Mouse (Mus musculus): ENCODE data around the gene Heatr9. TPM values are rescaled to one million over a fixed set of nuclear protein-coding genes. Genes with fewer than 3 reads are reported as not detected.

Heatr9 gene
- not detected in 2 replicates for polyA plus RNA-seq (2014; fragmentation: Nextera tagmentation; extraction: Ambion mirVana)

DNA sequence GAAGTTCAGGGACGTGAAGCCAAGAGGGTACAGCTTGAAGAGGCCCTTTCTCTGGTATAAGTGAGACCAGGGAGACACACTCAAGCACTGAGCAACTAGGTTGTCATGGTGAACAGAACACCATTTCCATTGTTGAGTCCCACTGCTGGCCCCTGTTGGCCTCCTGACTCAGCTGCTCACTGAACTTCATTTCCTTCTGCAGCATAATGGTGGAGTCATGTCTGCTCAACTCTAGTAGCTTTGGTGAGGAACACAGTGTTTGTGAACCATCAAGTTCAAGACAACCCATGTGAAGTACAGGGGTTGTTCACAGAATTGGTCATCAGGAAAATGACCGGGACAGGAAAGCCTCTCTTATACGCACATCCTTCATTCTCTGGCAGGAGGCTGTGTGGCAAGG is at the start of gene Heatr9:
Gene Heatr9, minus strand, starts transcription at position 101 of the 400 bp plus-strand sequence.
- Histone ChIP-seq H3K27me3 (ENCODE audit: control insufficient read depth, insufficient read depth, low read length) (no peaks in the 10 kb centered on the region), H3K9me3 (ENCODE audit: control insufficient read depth, low read length) (no peaks in the 10 kb centered on the region), H3K4me3 (ENCODE audit: low read depth, low read length) (no peak within 1 kb of the TSS), H3K9ac (ENCODE audit: low read length) (no peak within 1 kb of the TSS), H3K4me1 (ENCODE audit: control insufficient read depth, insufficient read depth, low read length) (no peaks in the 10 kb centered on the region), H3K36me3 (ENCODE audit: control insufficient read depth, insufficient read depth, low read length) (no peaks in the 10 kb centered on the region), H3K27ac (ENCODE audit: low read depth, low read length) (no peak within 1 kb of the TSS), H3K4me2 (ENCODE audit: low read depth) (no peak within 1 kb of the TSS)
- 93% methylated on average over 3 of the region's 3 CpGs for WGBS
- ATAC-seq (ENCODE audit: insufficient read depth, low FRiP score, low TSS enrichment) (no peak), DNase-seq (ENCODE audit: low spot score) (no peak)

- Histone ChIP-seq H3K9ac (ENCODE audit: low read length) (no peak overlapping the region), H3K27me3 (ENCODE audit: control insufficient read depth, insufficient read depth, low read length) (no peaks in the 10 kb centered on the region), H3K4me3 (ENCODE audit: low read depth, low read length) (no peak overlapping the region), H3K27ac (ENCODE audit: low read depth, low read length) (no peak overlapping the region), H3K36me3 (ENCODE audit: control insufficient read depth, insufficient read depth, low read length) (no peaks in the 10 kb centered on the region), H3K9me3 (ENCODE audit: control insufficient read depth, low read length) (no peaks in the 10 kb centered on the region), H3K4me1 (ENCODE audit: control insufficient read depth, insufficient read depth, low read length) (no peaks in the 10 kb centered on the region), H3K4me2 (ENCODE audit: low read depth) (no peak overlapping the region)
- DNase-seq (ENCODE audit: low spot score) (no peak), ATAC-seq (ENCODE audit: insufficient read depth, low FRiP score, low TSS enrichment) (no peak)
- 89% methylated on average over 2 of the region's 2 CpGs for WGBS
Observed at GRCm38 (mm10) chr11:83570189-83570588, 48.2 kb upstream of the Heatr9 start.

DNA sequence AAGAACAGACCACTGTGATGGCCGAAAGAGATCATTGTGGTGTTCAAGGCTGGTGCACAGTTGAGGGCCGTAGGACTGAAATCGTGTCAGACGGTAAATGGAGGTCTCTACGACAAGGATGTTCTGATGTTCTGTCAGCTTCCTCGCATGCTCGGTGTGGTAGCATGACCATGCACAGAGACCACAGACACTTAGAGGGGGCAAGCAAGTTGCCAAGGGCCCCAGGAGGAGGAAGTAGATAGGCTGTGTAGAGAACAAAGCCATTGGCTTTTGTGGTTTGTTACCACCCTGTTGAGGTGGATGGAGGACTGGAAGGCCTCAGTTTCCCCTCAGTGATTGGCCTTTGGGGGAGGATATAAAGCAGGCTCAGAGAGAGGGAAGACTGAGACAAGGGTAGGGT is 47.3 kb upstream of the Heatr9 start:
- WGBS, result 93% methylated on average over 7 of the region's 7 CpGs
- H3K9me3 ChIP-seq (ENCODE audit: control insufficient read depth, low read length), result no peaks in the 10 kb centered on the region
- H3K4me3 ChIP-seq (ENCODE audit: low read depth, low read length), result no peak overlapping the region
- H3K4me2 ChIP-seq (ENCODE audit: low read depth), result no peak overlapping the region
- no peak overlapping the region for H3K27ac ChIP-seq (ENCODE audit: low read depth, low read length)
- ATAC-seq (ENCODE audit: insufficient read depth, low FRiP score, low TSS enrichment), result no peak
- no peaks in the 10 kb centered on the region for H3K27me3 ChIP-seq (ENCODE audit: control insufficient read depth, insufficient read depth, low read length)
- DNase-seq (ENCODE audit: low spot score), result no peak
- H3K36me3 ChIP-seq (ENCODE audit: control insufficient read depth, insufficient read depth, low read length), result no peaks in the 10 kb centered on the region
- H3K4me1 ChIP-seq (ENCODE audit: control insufficient read depth, insufficient read depth, low read length), result no peaks in the 10 kb centered on the region
- H3K9ac ChIP-seq (ENCODE audit: low read length), result no peak overlapping the region

DNA sequence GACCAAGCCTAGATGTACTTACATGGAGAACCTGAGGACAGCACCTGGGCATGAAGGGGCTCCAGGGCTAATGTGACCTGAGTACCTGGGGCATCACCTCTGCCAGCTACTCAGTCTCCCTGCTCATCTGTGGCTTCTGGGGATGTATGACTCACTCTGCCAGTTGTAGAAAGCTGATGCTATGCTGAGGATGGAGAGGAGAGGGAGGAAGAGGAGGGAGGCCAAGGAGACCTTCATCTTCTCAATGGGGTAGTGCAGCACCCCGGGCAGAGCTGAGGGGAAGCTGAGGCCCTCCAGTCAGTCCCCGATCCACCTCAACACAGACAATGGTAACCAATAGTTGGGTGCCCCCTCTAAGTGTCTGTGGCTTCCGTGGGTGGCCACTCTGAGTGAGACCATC is 46.8 kb upstream of the Heatr9 start:
- no peaks in the 10 kb centered on the region for H3K9me3 ChIP-seq (ENCODE audit: control insufficient read depth, low read length)
- DNase-seq (ENCODE audit: low spot score) (no peak), ATAC-seq (ENCODE audit: insufficient read depth, low FRiP score, low TSS enrichment) (no peak)
- no peaks in the 10 kb centered on the region for H3K27me3 ChIP-seq (ENCODE audit: control insufficient read depth, insufficient read depth, low read length)
- no peaks in the 10 kb centered on the region for H3K36me3 ChIP-seq (ENCODE audit: control insufficient read depth, insufficient read depth, low read length)
- H3K27ac ChIP-seq (ENCODE audit: low read depth, low read length), result no peak overlapping the region
- WGBS, result 89% methylated on average over 3 of the region's 3 CpGs
- no peaks in the 10 kb centered on the region for H3K4me1 ChIP-seq (ENCODE audit: control insufficient read depth, insufficient read depth, low read length)
- H3K4me3 ChIP-seq (ENCODE audit: low read depth, low read length), result no peak overlapping the region
- no peak overlapping the region for H3K9ac ChIP-seq (ENCODE audit: low read length)
- no peak overlapping the region for H3K4me2 ChIP-seq (ENCODE audit: low read depth)

- no peak overlapping the region for H3K9ac ChIP-seq (ENCODE audit: low read length)
- H3K4me3 ChIP-seq (ENCODE audit: low read depth, low read length), result no peak overlapping the region
- no peaks in the 10 kb centered on the region for H3K4me1 ChIP-seq (ENCODE audit: control insufficient read depth, insufficient read depth, low read length)
- H3K27ac ChIP-seq (ENCODE audit: low read depth, low read length), result no peak overlapping the region
- no peaks in the 10 kb centered on the region for H3K9me3 ChIP-seq (ENCODE audit: control insufficient read depth, low read length)
- no peaks in the 10 kb centered on the region for H3K27me3 ChIP-seq (ENCODE audit: control insufficient read depth, insufficient read depth, low read length)
- no peaks in the 10 kb centered on the region for H3K36me3 ChIP-seq (ENCODE audit: control insufficient read depth, insufficient read depth, low read length)
- DNase-seq (ENCODE audit: low spot score), result no peak
- no peak overlapping the region for H3K4me2 ChIP-seq (ENCODE audit: low read depth)
- ATAC-seq (ENCODE audit: insufficient read depth, low FRiP score, low TSS enrichment), result no peak
- WGBS, result 90% methylated on average over 9 of the region's 9 CpGs
Observed at GRCm38 (mm10) chr11:83568061-83568460, 46.1 kb upstream of the Heatr9 start.

- Histone ChIP-seq H3K27ac (ENCODE audit: low read depth, low read length) (no peak overlapping the region), H3K27me3 (ENCODE audit: control insufficient read depth, insufficient read depth, low read length) (no peaks in the 10 kb centered on the region), H3K4me3 (ENCODE audit: low read depth, low read length) (no peak overlapping the region), H3K4me2 (ENCODE audit: low read depth) (no peak overlapping the region), H3K9me3 (ENCODE audit: control insufficient read depth, low read length) (no peaks in the 10 kb centered on the region), H3K4me1 (ENCODE audit: control insufficient read depth, insufficient read depth, low read length) (no peaks in the 10 kb centered on the region), H3K36me3 (ENCODE audit: control insufficient read depth, insufficient read depth, low read length) (no peaks in the 10 kb centered on the region), H3K9ac (ENCODE audit: low read length) (no peak overlapping the region)
- ATAC-seq (ENCODE audit: insufficient read depth, low FRiP score, low TSS enrichment) (no peak), DNase-seq (ENCODE audit: low spot score) (no peak)
- WGBS, result 72% methylated on average over 7 of the region's 7 CpGs
Observed at GRCm38 (mm10) chr11:83567311-83567710, 45.3 kb upstream of the Heatr9 start.

DNA sequence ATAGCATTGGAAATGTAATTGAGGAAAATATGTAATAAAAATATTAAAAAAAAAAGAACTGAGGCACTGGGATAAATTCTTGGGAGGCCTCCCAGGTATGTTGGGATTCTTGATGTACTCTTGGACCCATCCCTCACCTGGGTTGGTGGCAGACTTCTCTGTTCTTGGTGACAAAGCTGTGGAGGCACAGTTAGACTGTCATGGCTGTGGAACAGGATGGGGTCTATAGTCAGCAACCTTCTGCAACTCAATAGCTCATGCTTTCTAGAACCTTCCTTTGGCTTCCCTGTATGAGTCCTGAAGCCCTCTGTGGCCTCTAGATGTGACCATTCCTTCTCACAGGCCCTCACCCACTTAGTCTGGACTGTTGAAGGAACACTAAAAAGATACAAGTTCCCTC is 44.6 kb upstream of the Heatr9 start:
- Histone ChIP-seq H3K9ac (ENCODE audit: low read length) (no peak overlapping the region), H3K4me3 (ENCODE audit: low read depth, low read length) (no peak overlapping the region), H3K36me3 (ENCODE audit: control insufficient read depth, insufficient read depth, low read length) (no peaks in the 10 kb centered on the region), H3K27me3 (ENCODE audit: control insufficient read depth, insufficient read depth, low read length) (no peaks in the 10 kb centered on the region), H3K27ac (ENCODE audit: low read depth, low read length) (no peak overlapping the region), H3K9me3 (ENCODE audit: control insufficient read depth, low read length) (no peaks in the 10 kb centered on the region), H3K4me2 (ENCODE audit: low read depth) (no peak overlapping the region), H3K4me1 (ENCODE audit: control insufficient read depth, insufficient read depth, low read length) (no peaks in the 10 kb centered on the region)
- ATAC-seq (ENCODE audit: insufficient read depth, low FRiP score, low TSS enrichment) (no peak), DNase-seq (ENCODE audit: low spot score) (no peak)

DNA sequence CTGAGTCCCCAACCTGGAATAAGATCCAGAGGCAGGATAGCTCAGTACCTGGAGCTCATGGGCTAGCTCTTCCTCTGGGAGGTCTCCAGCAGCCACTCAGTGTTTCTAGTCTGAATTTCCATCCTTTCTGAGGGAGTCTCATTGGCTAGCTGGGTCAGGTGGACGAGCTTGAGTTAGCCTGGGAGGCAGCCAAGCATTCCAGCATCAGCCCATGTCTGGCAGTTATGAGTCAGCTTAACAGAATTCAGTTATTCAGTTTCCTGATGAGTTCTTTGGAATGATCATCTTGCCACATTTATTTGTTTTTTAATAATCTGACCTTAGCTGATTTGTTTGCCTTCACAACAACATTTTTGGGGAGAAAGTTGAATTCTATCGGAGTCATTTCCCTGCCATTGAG is 41.8 kb upstream of the Heatr9 start:
- Histone ChIP-seq H3K36me3 (ENCODE audit: control insufficient read depth, insufficient read depth, low read length) (no peaks in the 10 kb centered on the region), H3K9ac (ENCODE audit: low read length) (no peak overlapping the region), H3K27ac (ENCODE audit: low read depth, low read length) (no peak overlapping the region), H3K9me3 (ENCODE audit: control insufficient read depth, low read length) (no peaks in the 10 kb centered on the region), H3K27me3 (ENCODE audit: control insufficient read depth, insufficient read depth, low read length) (no peaks in the 10 kb centered on the region), H3K4me2 (ENCODE audit: low read depth) (no peak overlapping the region), H3K4me3 (ENCODE audit: low read depth, low read length) (no peak overlapping the region), H3K4me1 (ENCODE audit: control insufficient read depth, insufficient read depth, low read length) (no peaks in the 10 kb centered on the region)
- ATAC-seq (ENCODE audit: insufficient read depth, low FRiP score, low TSS enrichment) (no peak), DNase-seq (ENCODE audit: low spot score) (no peak)
- 77% methylated on average over 2 of the region's 2 CpGs for WGBS

GRCm38 (mm10) chr11:83562311-83562887 is 40.4 kb upstream of the Heatr9 start:
- whole genome bisulfite sequencing, result 79% methylated on average over 6 of the region's 6 CpGs
- H3K4me3 ChIP-seq (ENCODE audit: low read depth, low read length), result no peak overlapping the region
- ATAC-seq (ENCODE audit: insufficient read depth, low FRiP score, low TSS enrichment), result no peak

More at GRCm38 (mm10) chr11:83562311-83562887, 40.4 kb upstream of the Heatr9 start:
- Histone ChIP-seq H3K27me3 (ENCODE audit: control insufficient read depth, insufficient read depth, low read length) (no peaks in the 10 kb centered on the region), H3K4me2 (ENCODE audit: low read depth) (no peak overlapping the region), H3K9ac (ENCODE audit: low read length) (no peak overlapping the region), H3K36me3 (ENCODE audit: control insufficient read depth, insufficient read depth, low read length) (no peaks in the 10 kb centered on the region), H3K9me3 (ENCODE audit: control insufficient read depth, low read length) (no peaks in the 10 kb centered on the region), H3K4me1 (ENCODE audit: control insufficient read depth, insufficient read depth, low read length) (no peaks in the 10 kb centered on the region), H3K27ac (ENCODE audit: low read depth, low read length) (no peak overlapping the region)
- DNase-seq (ENCODE audit: low spot score), result no peak

Measured in neural tube, embryonic 11.5 days (tissue).